Mouse (Mus musculus) midbrain, embryonic 16.5 days (tissue): ENCODE results near the gene C8b. TPM values are rescaled to one million over a fixed set of nuclear protein-coding genes. Genes with fewer than 3 reads are reported as not detected.

Source experiments
- polyA plus RNA-seq: library from polyadenylated mRNA; unstranded; fragments of >200 nt; fragmentation: Nextera tagmentation; extraction: Ambion mirVana; gene quantifications from 2 replicates; pipeline ENCODE4 v1.2.1, GENCODE M21; 2015

C8b gene
- polyA plus RNA-seq, 1 experiment from 2014 or later: not detected

Other genes with a start within 250 kb of the C8b start
- not detected in 2 replicates for gene Gm17662, start 91.0 kb downstream of the C8b start, polyA plus RNA-seq
- gene C8a, start 110.1 kb downstream of the C8b start, polyA plus RNA-seq: not detected in 2 replicates
- gene Fyb2, start 147.1 kb downstream of the C8b start, polyA plus RNA-seq: 0.09 and 0.19 TPM in 2 replicates